Mouse (Mus musculus): ENCODE results near the gene Cped1.

Cped1 gene

GRCm38 (mm10) chr6:22186967-22187366 lies 201.3 kb downstream of the Cped1 start:
- DNase-seq, result no peak

GRCm38 (mm10) chr6:22189346-22190335 lies 203.9 kb downstream of the Cped1 start:
- no peak for DNase-seq

DNA sequence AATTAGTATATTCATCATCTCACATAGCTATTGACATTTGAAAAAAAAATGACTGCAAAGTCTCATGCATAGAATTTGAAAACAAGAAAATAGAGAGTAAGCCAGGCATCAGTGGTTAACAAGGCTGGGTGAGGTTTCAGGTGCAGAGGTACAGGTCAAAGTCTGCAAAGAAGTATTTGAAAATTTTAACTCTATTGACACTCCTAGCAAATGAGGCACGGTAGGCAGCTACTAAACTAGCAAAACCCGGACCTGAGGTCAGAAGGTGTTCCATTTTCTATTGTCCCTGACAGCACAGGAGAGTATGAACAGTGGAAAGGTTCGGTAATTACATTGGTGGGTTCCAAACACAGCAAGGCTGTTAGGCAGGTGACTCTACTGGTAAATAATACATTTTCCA lies 212.9 kb downstream of the Cped1 start:
- no peak for DNase-seq

DNA sequence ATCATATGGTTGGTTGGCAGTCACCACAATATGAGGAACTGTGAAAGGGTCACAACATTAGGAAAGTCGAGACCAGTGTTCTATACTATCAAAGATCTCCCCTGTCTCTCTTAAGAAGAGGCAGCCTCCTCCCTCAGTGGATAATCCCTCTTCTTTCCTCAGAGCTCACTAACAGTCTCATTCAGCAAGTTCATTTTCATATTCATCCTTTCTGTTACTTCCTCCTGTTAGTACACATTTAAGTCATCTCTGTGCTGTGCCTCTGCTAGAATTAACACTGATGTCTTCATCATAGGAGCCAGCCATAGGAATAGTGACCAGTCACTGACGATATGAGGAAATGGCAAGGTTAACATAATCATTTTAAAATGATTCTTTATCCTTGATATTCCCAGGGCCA lies 213.8 kb downstream of the Cped1 start:
- no peak for DNase-seq

DNA sequence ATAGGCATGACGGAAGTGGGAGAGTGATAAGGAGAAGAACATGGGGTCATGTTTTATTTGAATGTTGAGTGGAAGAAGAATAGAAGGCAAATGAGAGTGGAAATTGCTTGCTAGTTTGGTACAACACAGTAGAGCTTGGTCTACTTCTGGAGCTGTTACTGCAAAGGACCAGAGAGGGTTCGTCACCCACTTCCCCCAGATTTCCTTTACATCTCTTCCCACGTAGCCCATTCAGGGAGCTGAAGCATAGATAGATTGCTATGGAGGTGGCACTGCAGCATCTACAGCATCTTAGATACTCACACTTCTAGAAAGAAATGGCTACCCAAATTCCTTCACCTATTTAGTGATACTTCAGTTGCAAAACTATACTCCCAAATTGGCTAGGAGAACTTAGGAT lies 214.4 kb downstream of the Cped1 start:
- peak; percentile 10 for DNase-seq

DNA sequence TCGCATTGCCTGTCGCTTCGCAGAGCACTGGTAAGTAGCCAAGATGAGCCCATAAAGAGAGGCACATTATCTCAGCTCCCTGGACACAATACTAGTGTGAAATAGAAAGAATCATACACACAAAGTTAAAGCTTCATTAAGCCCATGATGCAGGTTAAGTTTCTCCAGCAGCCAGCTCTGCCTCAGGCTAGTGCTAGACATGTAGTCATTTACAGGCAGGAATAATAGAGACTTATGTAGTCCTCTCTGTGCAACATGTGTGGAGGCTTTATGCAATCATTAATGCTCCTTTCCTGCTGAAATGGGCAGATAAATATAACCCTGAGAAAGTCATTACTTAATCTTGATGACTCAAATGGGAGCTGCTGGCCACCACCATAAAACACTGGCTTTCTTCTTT lies 216.2 kb downstream of the Cped1 start:
- DNase-seq, result no peak

- DNase-seq, result no peak
These were observed 219.5 kb downstream of the Cped1 start for GRCm38 (mm10) chr6:22205030-22205750.

- no peak for DNase-seq
These were observed 220.0 kb downstream of the Cped1 start for GRCm38 (mm10) chr6:22205751-22206121.

DNA sequence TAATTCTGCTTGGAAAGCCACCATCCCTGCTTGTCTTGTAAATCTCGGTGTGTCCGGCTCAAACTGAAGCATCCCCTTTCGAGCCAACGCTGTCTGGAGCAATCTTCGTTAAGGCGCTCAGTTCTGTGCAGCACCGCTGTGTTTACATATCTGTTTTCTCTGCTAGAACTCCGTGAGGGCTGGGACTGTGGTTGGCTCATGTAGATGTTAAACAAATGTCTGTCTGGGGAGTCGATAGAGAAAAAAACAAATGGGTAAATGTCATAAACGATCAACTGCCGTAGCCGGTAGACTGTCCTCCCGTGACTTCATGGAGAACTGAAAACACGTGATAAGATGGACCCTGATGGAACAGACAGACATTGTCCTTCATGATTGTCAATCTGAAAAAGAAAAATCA lies 220.5 kb downstream of the Cped1 start:
- peak; percentile 1 for DNase-seq

GRCm38 (mm10) chr6:22206630-22207293 lies 221.0 kb downstream of the Cped1 start:
- peak; percentile 13 for DNase-seq

DNA sequence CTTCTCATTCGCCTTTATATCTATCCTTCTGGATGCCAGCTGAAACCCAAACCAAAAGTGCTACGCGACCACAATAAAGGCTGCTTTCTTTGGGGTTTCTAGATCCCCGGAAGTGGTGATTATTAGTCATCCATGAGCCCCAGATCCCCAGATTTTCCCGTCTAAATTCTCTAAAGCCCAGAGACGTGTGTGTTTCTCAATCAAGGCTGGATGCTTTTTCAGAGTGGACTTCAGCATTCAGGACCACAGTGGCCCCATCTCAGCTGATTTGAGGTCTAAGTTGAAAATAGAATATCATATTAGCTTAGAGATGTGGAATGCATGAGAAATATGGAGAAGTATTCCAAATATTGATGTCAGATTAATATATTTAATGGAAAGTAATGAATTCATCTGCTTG lies 226.4 kb downstream of the Cped1 start:
- no peak for DNase-seq

- DNase-seq, result no peak
These were observed 227.5 kb downstream of the Cped1 start for GRCm38 (mm10) chr6:22213187-22213586.

DNA sequence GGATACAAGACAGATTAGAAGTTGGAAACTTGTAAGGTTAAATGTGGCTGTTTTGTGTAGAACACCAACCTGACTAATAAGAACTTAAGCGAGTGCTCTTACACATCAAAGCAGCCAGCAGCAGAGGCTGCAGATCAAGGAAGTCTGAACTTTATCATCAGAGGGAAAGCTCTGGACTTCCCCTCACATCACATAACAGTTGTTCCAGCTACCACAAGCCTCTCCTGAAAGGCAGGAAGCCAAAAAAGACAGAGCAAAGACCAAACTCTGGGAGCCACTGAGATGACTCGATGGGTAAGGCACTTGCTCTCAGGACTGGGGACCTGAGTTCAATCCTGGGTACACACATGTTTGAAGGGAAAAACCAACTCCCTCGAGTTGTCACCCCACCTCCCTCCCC lies 228.1 kb downstream of the Cped1 start:
- no peak for DNase-seq

- no peak for DNase-seq
These were observed 228.9 kb downstream of the Cped1 start for GRCm38 (mm10) chr6:22214665-22215064.

DNA sequence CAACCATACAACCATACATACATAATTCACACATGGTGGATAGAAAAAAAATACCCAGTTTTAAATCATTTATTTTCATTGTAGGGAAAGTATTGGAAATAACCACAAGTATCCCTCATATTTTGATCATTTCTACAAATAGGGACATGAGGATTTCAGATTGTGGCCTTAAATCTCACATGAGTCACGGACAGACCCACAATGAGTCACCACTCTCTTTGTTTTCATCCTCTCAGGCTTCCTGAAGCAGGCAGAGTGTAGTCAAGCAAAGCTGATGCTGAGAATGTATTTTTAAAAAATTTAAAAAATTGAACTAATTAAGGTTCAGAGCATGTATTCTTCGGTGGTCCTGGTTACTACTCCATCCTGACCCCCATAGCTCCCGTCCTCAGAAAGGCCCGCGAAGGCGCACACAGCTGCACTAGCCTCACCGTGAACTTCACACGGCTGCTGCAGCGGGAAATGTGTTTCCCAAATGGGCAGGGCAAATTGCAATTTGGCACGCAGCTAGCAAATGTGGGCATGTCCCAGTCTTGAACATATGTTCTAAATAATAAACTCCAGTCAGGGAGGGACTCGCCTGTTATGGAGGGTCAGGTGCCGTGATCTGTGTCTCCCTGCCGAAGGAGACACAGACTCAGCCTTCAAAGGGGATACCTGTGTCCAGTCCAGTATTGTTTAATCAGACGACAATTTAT lies 230.7 kb downstream of the Cped1 start:
- no peak for DNase-seq

DNA sequence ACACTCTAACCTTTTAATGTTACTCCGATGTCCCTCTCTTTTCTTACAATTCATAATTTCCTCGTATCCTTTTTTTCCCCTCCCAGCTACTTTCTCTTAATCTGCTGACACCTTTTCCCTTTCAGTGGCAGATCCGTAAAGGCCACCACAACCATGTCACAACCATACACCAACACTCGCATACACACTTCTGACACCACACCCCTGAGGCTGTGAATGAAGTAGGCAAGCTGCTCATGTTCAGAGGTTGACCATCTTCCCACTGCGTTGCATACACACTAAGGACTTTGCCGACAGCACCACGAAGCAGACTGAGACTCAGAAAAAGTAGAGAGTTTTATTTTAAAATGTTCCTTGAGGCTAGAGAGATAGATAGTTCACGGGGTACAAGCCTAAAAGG lies 235.4 kb downstream of the Cped1 start:
- DNase-seq, result no peak

GRCm38 (mm10) chr6:22222087-22222486 lies 236.4 kb downstream of the Cped1 start:
- DNase-seq, result no peak

DNA sequence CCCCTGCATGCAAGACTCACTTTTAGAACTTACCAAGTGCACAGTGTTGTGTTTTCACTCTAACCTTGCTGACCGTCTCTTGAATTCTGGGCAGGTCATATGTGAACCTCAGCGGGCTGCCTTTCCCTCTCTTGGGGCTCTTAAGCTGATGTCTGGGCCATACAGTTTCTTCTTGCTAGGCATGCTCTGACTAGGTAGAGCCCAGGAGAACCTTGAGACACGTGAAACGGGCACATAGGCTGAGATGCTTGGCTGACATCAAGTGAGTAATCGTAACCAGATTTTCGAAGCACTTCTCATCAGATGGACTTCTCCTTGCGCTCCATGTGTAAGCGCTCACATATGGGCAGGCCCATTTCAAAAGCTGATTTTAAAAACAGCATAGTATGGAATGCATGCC lies 237.2 kb downstream of the Cped1 start:
- DNase-seq, result no peak

DNA sequence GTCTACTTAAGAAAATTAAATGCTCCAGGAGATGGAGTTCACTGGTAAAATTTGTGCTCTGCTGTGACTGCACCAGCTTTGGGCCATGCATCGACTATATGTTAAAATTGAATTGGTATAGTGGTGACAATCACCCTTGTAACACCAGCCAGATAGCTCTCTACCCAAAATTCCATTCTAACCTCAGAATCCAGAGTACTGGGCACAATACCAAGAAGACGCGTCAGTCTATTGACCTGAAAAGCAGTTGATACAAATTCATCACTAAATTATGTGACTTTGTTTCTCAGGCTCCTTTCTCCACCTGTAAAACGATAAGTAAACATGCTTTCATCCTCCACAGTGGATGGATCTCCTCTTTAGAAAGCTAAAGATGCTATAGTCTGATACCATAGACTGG lies 238.6 kb downstream of the Cped1 start:
- no peak for DNase-seq

DNA sequence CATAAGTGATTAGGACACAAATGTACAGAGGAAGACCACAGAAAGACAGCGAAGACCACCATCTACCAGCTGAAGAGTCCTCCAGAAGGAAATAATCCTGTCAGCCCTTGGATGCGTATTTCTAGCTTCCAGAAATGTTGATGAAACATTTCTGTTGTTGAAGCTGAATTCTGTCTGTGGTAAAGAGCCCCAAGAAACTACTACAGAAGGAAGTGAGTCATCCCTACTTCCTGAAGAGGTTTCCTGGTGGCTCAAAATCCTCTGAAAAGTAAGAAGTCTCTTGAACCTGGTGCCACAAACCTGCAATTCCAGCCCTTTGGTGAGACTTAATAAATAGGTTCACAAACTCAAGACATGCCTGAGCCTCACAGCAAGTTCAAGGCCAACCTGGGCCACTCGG lies 245.5 kb downstream of the Cped1 start:
- no peak for DNase-seq

DNA sequence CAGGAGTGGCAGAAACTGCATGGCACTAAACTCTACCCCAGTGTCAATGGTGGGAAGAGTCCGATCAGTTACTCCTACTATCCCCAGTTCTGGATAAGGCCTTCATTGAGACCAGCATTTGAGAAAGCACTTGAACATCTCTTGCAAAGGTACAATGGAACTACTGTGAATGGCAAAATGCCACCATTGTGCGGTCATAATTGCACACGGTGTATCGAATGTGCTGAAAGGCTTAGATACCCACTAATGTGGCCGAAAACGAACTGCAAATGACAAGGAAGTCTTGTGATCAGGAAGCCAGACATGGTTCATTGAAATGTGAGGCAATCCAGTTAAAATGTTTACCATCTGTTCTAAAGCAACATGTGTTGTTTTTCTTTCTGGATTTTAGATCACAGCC lies 247.8 kb downstream of the Cped1 start:
- DNase-seq, result no peak

- DNase-seq, result no peak
These were observed 249.4 kb downstream of the Cped1 start for GRCm38 (mm10) chr6:22235133-22235532.

DNA sequence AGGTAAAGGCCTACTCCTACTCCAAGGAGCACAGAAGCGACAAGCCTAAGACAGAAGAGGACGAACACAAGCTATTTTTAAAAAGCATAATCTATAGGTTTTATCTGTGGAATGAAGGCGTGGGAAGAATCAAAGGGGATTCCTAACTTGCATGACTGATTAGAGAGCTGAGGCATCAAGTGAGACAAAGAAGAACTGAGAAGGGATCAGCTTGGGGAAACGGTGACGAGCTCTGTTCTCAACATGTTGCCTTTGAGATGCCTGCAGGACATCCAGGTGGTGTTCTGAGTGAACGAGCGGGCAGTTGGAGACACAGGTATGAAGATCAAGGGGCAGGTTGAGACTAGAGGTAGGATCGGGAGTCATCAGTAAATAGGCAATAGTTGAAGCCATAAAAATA lies 257.6 kb downstream of the Cped1 start:
- DNase-seq, result no peak

Measured in right cerebral cortex, adult 18-20 months (tissue).